Mouse (Mus musculus): ENCODE results near the gene Dop1b.

- no peak for TF ChIP-seq POLR2A (IDR thresholded peaks at IDR 0.05; ENCODE audit: low read depth, low read length)
- TF ChIP-seq CTCF (IDR thresholded peaks at IDR 0.05; ENCODE audit: extremely low read depth, insufficient read depth, insufficient read length, insufficient replicate concordance): no peak
These were observed 35.3 kb upstream of the Dop1b start for GRCm38 (mm10) chr16:93676376-93676775.

Data from spleen, adult 2 months (tissue).